Mouse (Mus musculus) layer of hippocampus, adult 11-12 months (tissue): ENCODE results near the gene 1700029F12Rik.

Experiments
- DNase-seq: peaks from one replicate; pipeline ENCODE4 v3.0.0; 2022; ENCODE audit warnings: low spot score

1700029F12Rik gene

GRCm38 (mm10) chr13:97021906-97022305 is 12.3 kb downstream of the 1700029F12Rik start:
- DNase-seq = no peak

- no peak for DNase-seq
These were observed 14.0 kb downstream of the 1700029F12Rik start for GRCm38 (mm10) chr13:97020122-97020521.

GRCm38 (mm10) chr13:97017711-97018110 is 16.5 kb downstream of the 1700029F12Rik start:
- DNase-seq = no peak

DNA sequence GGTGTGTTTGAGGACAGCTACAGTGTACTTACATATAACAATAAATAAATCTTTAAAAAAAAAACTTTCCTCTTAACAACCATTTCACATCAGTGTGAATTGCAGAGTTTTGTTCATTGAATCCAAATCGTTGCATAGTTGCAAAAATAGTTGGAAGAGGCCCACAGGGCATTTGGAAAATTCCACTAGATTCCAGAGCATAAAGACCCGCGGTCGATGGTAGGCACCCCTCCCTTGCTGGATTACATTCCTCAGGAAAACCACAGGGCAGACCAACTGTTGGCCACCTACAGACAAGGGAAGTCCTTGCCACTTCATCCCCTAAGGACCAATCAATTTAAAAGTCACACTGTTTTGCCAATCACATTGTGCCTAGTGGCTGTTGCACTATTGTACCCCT is 19.8 kb downstream of the 1700029F12Rik start:
- DNase-seq = no peak

DNA sequence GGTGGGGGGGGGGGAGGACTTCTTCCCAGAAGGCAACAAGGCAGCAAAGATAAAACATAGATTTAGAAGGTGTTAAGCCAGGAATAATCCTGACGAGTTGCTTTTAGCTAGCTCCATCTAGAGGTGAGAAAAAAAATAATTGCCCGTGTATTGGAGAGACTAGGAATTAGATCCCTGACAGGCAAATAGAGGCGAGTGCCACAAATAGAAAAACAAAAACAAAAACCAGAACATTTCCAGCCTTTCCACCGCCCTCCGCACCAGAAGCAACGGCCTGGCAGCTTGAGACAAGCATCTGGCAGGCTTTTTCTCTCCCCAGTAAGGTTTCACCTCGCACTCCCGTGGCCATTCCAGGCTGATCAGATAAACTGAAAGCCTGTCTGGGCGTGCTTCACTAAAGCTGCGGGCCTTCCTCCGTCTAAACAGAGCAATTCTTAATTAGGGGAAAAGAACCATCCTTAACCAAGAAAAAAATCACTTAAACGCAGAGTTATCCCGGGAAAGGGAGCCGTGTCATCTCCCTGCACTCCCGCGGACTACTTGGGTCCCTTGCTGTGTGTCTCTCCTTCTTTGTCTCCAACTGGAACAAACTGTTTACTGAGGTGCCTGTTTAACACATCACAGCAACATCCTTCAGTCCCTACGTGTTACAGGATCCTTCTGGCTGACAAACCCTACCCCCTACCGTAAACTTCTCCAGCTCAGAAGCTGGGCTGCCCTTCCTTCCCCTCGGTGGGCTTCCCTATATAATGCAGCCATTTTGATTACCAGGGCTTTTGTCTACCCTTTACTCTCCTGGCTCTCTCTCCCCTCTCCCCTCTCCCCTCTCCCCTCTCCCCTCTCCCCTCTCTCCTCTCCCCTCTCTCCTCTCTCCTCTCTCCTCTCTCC is 25.7 kb downstream of the 1700029F12Rik start:
- DNase-seq = peak; percentile 21

GRCm38 (mm10) chr13:97007501-97008265 is 26.5 kb downstream of the 1700029F12Rik start:
- DNase-seq = peak; percentile 24

GRCm38 (mm10) chr13:97006784-97007183 is 27.4 kb downstream of the 1700029F12Rik start:
- DNase-seq = no peak

DNA sequence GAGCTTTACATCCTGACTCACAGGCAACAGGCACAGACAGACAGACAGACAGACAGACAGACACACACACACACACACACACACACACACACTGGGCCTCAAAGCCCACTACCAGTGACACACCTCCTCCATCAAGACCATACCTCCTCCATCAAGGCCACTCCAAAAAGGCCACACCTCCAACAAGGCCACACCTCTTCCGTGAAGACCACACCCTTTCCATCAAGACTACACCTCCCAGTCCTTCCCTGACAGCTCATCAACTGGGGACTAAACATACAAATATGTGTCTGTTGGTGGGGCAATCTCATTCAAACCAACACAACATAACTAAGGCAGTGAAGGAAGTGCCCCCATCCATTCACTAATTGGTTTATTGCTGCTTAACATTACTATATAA is 37.1 kb downstream of the 1700029F12Rik start:
- DNase-seq = no peak

GRCm38 (mm10) chr13:96995243-96995642 is 38.9 kb downstream of the 1700029F12Rik start:
- DNase-seq = no peak

DNA sequence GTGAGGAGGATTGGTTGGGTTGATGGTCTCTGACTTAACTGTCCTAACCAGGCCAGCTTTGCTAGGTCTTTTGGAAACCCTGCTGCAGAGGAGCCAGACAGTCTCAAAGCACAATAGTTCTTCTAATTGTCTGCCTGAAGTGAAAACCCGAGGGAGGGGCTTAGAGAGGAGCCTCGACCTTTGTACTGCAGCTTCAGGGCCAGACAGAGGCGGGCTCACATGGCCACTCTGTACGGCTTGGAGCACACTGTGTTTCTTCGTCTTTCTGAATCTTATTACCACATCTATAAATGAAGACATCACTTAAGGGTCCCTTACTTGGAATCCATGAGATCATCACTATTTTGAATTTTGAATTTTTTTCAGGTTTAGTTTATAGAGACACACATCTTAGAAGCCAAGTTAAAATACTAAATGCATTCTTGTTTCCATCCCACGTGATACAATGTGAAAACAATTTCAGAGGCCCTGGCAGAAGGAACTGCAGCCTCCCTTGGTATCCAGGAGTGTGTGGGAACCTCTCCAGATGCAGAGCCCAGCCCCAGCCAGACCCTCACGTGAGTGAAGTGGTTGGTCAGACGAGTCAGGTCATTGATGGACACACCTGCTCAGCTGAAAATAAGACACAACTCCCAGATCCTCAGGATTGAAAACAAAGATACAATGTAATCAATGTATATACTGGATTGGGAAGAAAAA is 40.7 kb downstream of the 1700029F12Rik start:
- DNase-seq = no peak

- DNase-seq = no peak
These were observed 43.4 kb downstream of the 1700029F12Rik start for GRCm38 (mm10) chr13:96990561-96991265.

- DNase-seq = no peak
These were observed 44.1 kb downstream of the 1700029F12Rik start for GRCm38 (mm10) chr13:96990045-96990444.

DNA sequence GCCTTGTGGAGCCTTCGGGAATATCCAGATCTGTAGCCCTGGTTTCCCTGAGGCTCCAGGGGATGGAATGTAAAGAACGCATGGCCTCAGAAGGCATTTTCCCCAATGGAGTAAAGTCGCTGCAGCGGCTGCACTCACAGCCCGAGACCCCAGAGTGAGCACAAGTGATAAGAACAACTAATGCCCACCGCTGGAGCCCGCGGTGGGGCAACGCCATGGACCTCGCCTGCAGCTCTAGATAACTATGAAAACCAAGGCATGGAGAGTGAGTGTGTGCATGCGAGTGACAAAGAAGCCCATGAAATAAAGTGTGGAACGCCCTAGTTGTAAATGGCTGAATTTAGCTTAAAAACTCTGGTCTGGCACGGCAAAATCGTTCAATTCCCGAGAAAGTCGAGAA is 45.0 kb downstream of the 1700029F12Rik start:
- DNase-seq = no peak

GRCm38 (mm10) chr13:96985599-96986275 is 48.4 kb downstream of the 1700029F12Rik start:
- no peak for DNase-seq

DNA sequence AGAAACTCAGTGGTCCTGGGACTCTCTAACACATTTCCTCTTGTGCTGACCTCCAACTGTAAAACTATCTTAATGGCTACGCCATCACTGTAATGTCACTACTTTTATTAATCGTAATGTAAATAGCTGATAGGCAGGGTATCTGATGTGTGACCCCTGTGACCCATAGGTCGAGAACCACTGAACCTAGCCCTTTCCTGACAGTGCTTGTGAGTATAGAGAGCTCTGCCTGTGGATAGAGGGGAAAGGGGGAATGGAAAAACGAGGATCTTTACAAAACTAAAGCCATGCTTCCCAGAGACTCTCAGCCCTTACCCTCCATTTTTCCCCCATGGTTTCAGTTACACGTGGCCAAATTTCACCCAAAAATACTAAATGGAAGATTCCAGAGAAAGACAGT is 49.5 kb downstream of the 1700029F12Rik start:
- DNase-seq = no peak

DNA sequence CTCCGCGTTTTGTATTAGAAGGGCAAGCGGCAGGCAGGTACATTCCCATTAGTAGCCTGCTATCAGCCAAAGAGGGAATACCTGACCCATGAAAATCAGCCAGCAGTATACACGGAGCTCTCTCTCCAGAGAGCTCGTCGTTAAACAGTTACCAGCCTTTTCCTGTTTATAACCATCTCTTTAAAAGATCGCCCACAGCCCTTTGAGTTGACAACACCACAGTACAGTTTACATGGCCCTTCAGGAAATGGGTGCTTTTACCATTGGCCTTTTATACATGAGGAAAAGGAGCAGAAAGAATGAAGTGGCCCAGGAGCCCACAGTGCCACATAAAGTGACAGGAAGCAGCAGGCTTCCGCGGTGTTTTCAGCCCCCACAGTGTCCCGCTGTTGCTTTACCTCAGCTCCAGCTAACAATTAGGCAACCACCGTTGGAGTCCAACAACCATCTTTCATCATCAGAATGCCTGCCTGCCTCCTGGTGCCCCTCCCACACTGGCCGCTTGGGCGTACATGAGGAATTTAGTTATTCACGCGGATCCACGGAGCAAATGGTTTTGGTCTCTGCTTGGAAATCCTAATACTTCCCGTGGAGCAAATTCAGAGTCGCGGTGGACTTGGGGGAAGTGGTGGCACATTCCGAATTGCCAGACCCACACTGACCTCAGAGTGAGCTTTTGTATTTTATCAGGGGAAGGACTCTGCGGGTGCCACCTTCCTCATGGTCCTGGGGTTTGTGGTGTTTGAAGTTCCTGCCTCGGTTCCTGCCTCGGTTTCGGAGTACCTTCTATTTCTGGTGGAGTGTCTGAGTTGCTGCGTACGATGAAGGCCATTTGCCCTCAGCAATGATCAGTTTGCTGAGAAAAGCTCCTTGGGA is 50.7 kb downstream of the 1700029F12Rik start:
- DNase-seq = no peak

DNA sequence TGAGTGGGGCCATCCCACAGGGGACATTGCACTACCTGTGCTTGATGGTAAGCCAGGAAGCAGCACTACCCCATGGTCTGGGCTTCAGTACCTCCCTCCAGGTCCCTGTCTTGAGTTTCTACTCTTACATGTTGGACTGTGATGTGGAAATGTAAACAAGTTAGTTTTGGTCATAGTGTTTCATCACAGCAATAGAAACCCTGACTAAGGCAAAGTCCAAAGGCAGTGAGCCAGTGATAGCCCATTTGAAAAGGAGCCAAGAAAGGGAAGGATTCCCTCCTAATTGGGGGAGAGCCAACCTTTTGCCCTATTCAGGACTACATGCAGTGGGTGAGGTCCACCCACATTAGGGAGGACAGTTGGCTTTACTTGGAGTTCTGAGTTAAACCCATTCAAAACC is 53.6 kb downstream of the 1700029F12Rik start:
- no peak for DNase-seq

GRCm38 (mm10) chr13:96976986-96977595 is 57.1 kb downstream of the 1700029F12Rik start:
- DNase-seq = no peak

GRCm38 (mm10) chr13:96973318-96973717 is 60.8 kb downstream of the 1700029F12Rik start:
- DNase-seq = no peak
